Mouse (Mus musculus) olfactory bulb, adult 2 months (tissue): ENCODE results near the gene Adamtsl3.

Experiments
- CTCF ChIP-seq: fragments of 200-500 bp; IDR thresholded peaks from 2 replicates; pipeline ENCODE4 v1.5.1; 2012; ENCODE audit warnings: low read depth, mild to moderate bottlenecking, low read length, moderate library complexity; ENCODE audit not compliant: insufficient read depth
- POLR2A ChIP-seq: fragments of 200-500 bp; IDR thresholded peaks from 2 replicates; pipeline ENCODE4 v1.6.1; 2012; ENCODE audit warnings: mild to moderate bottlenecking, low read depth, low read length, moderate library complexity; ENCODE audit not compliant: insufficient read depth

DNA sequence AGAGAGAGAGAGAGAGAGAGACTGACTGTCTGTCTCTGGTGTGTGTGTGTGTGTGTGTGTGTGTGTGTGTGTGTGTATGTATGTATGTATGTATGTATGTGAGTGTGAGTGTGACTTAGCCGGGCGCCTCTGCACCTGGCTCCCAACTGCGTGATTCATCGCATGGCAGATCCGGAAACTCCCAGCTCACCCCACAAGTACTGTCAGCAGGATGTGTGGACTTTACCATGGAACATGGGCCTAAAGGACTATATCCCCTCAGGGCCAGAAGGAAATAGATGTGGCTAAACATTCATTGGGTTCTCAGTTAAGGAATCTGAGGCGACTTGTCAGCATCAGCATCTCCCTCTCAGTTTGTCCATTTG is 313.6 kb downstream of the Adamtsl3 start:
- no peak for TF ChIP-seq CTCF
- TF ChIP-seq POLR2A, result no peak
